Mouse (Mus musculus): Measurements from ENCODE around the gene Cfap97d1. TPM values are rescaled to one million over a fixed set of nuclear protein-coding genes. Genes with fewer than 3 reads are reported as not detected.

The Cfap97d1 gene
- polyA plus RNA-seq, 1 experiment from 2014 or later, result not detected

DNA sequence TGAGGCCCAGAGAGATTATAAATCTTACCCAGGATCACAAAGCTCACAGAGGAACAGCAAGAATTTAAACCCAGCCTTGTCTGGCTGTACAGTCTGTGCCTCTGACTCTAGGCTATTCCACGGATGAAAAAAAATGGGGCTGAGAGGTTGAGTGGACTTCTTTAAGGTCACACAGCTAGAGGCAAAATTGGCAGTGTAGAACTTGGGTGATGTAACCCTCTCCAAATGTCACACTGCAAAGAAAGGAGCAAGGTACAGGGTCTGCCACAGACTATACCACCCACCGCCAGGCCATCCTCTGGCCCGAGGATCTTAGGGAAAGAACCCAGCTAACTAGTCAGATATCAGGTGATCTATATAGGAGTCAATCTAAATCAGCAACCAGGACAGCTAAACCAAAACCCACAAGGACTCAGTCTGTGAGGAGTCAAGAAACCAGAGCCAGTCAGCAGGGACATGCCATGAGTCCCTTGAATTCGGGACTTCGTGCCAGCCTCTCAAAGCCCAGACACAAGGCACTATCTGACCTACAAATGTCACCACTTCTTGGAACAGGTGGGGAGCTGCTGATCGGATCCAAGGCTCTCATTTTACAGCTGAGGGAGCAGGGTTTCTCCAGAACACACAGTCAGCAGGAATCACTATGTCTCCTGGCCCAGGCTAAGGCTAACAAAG is 40.1 kb downstream of the Cfap97d1 start:
- H3K27me3 ChIP-seq, result no peaks in the 10 kb centered on the region
- ChIA-PET CTCF (interaction anchor here (0.9 to 1.4 kb wide), 2 partner anchors 9 to 16 kb away, joined by 3 read pairs; partner anchors contain the start of gene Cd300lg), POLR2A (interaction anchor here (0.6 kb wide), 1 partner anchor 275 kb away, joined by 4 read pairs; no protein-coding TSS in a partner anchor)
- TF ChIP-seq CTCF (IDR thresholded peaks at IDR 0.05), result no peak
- in situ Hi-C loops (cut with MboI; ENCODE audit: low pct_unique_long_range_greater_than_20kb), result no loop called here
- DNase-seq (ENCODE audit: low read depth, low spot score) (no peak), ATAC-seq (no peak)

DNA sequence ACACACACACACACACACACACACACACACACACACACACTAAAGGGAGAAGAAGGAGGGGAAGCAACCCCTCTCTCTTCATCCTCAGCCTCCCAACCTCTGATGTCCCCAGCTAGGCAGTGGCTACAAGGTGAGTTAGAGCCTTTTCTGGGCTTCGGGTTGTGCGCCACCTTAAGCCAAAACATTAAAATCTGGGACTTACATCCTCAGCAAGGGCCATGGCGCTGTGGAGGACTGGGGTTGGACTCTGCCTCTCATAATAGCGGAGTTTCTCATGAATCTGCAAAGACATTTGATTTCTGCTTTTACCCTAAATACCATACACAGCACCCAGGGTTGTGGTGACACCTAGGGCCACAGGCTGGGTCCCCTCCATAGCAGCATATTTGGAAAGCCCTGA is 40.8 kb downstream of the Cfap97d1 start:
- ChIA-PET POLR2A (no interaction called here), CTCF (interaction anchor here (1.4 kb wide), 2 partner anchors 10 to 15 kb away, joined by 3 to 6 read pairs; no protein-coding TSS in a partner anchor)
- in situ Hi-C loops (cut with MboI; ENCODE audit: low pct_unique_long_range_greater_than_20kb), result no loop called here
- DNase-seq (ENCODE audit: low read depth, low spot score), result no peak
- no peak for TF ChIP-seq CTCF (IDR thresholded peaks at IDR 0.05)
- no peak for ATAC-seq
- no peaks in the 10 kb centered on the region for H3K27me3 ChIP-seq

DNA sequence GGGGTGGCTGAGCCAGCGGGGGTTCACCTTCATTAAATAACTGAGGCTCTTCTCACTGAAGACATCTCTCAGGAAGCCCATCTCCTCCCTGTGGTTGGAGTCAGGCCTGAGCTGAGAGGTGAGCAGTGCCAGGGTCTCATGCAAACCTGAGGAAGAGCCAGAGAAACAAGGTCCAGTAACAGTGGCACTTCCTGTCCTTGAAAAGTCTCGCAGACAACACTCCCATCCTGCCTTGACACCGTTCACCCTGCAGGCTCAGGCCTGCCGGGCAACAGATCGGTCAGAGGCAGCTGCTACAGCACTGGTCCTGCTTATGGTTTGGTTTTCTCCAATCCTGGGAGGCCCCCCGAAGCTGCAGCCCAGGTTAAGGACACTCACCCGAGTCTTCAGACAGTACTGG is 41.3 kb downstream of the Cfap97d1 start:
- no peak for TF ChIP-seq CTCF (IDR thresholded peaks at IDR 0.05)
- DNase-seq (ENCODE audit: low read depth, low spot score) (no peak), ATAC-seq (no peak)
- H3K27me3 ChIP-seq, result no peaks in the 10 kb centered on the region
- CTCF ChIA-PET, result interaction anchor here (1.4 kb wide), 2 partner anchors 10 to 15 kb away, joined by 3 to 6 read pairs; no protein-coding TSS in a partner anchor
- in situ Hi-C loops (cut with MboI; ENCODE audit: low pct_unique_long_range_greater_than_20kb), result no loop called here
- POLR2A ChIA-PET, result no interaction called here

DNA sequence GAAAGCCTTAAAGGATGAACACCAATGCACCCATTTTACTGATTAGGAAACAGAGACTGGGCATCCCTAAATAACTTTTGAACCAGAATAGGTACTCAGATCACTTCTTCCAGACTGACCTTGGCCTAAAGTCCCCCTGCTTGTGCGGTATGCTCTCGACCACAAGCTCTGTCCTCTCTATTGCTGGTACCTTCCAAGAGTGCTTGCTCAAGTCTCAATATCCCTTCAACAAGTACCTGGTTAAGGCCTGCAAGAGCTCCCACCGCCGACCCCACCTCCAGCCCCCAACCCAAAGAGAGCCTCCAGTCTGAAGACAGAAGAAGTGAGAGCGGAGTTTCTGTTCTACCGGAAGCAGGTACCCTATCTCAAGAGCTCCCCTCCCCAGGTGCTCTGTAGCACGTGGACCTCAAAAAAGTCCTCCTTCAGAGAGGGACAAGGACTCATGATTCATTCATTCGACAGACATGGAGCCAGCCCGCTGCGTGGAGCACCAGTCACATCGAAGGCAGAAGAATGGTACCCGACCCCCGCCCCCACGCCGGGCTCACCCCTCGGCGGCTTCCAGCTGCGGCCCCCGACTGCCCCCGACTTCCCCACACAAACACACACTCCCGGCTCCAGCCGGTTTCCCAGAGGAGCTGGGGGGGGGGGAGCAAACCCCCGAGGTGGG is 42.0 kb downstream of the Cfap97d1 start:
- no peak for DNase-seq (ENCODE audit: low read depth, low spot score)
- in situ Hi-C loops (cut with MboI; ENCODE audit: low pct_unique_long_range_greater_than_20kb), result no loop called here
- CTCF ChIA-PET, result interaction anchor here (1.1 to 1.4 kb wide), 3 partner anchors 14 to 41 kb away, joined by 3 to 7 read pairs (median 6); no protein-coding TSS in a partner anchor
- POLR2A ChIA-PET, result no interaction called here
- no peak for ATAC-seq
- TF ChIP-seq CTCF (IDR thresholded peaks at IDR 0.05), result no peak
- H3K27me3 ChIP-seq, result no peaks in the 10 kb centered on the region

DNA sequence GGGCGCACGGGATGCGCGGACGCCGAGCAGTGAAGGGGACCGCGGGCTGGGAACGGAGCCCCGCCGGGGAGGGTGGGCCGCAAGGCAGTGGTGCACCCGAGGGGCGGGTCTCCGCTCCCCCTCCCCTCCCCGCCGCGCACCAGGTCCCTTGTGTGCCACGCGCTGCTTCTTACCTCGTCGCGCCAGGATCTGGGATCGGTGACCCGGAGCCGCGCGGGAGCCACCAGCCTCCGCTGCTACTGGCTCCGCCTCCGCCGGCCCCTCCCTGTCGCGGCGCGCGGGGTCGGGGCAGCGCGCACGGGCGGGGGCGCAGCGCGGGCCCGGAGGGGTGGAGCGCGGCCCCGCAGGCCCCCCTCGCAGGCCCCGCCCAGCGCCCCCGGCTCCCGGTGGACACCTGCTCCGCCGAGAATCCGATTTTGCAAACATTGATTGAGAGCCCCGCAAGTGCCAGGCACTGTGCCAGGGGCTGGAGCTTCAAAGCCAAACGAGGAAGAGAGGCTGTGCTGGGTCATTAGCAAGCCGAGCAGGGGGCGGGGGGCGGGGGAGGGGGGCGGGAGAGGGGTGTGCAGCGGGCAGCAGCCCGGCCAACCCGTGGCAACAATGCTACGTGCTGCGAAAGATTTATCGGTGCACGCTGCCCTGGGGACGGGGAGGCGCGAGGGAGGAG is 42.7 kb downstream of the Cfap97d1 start:
- no peak for DNase-seq (ENCODE audit: low read depth, low spot score)
- ChIA-PET POLR2A (interaction anchor here (1.2 kb wide), 1 partner anchor 25 kb away, joined by 7 read pairs; no protein-coding TSS in a partner anchor), CTCF (interaction anchor here (1.1 to 1.4 kb wide), 2 partner anchors 13 to 42 kb away, joined by 3 to 7 read pairs; no protein-coding TSS in a partner anchor)
- H3K27me3 ChIP-seq, result no peaks in the 10 kb centered on the region
- TF ChIP-seq CTCF (IDR thresholded peaks at IDR 0.05), result no peak
- in situ Hi-C loops (cut with MboI; ENCODE audit: low pct_unique_long_range_greater_than_20kb), result no loop called here
- peak; percentile 67 for ATAC-seq

DNA sequence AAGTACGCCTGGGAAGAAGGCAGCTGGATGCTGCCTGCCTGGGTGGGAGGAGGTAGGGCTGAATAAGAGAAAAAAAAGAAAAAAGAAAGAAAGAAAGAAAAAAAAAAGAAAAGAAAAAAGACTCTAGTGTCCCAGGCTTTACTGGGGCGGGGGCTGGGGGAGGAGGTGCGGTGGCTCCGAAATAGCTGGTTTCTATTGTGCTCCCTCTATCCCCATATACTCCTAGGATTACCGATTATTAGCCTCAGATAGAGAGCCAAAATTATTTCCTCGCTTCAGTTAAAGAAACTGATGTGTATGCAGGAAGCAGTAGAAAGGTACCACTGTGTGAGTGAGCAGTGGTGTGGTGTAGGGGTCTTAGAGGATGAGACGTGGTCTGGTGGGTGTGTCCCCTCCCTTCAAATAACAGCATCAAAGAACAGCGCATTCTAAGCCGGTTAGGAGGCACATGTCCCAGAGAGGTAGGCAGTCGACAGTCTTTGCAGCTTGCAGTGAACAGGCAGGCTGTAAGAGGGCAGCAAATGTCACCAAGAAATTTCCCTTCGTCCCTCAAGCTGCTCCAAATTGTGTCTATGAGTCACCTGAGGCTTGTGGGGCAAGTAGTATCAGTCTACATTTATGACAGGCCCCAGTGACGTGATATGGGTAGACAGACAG is 43.4 kb downstream of the Cfap97d1 start:
- no peak for DNase-seq (ENCODE audit: low read depth, low spot score)

DNA sequence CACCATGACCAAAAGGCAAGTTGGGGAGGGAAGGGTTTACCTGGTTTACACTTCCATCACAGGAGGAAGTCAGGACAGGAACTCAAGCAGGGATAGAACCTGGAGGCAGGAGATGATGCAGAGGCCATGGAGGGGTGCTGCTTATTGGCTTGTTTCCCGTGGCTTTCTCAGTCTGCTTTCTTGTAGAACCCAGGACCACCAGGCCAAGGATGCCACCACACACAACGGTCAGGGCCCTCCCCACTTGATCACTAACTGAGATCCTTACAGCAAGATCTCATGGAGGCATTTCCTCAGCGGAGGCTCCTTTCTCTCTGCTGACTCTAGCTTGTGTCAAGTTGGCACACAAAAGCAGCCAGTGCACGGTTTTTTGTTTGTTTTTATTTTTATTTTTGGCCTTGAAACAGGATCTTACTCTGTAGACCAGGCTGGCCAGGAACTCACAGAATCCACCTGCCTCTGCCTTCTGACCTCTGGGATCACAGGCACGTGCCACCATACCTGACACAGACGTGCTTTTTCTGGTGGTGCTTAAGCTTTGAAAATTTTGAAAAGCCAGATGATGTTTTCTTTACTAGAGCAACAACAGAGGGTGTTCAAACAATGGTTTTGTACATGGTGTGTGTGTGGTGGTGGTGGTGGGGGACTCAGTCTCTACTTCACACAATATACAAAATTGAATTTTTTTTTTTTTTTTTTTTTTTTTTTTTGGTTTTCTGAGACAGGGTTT is 44.2 kb downstream of the Cfap97d1 start, which contains the start of gene Mpp3:
TSS of gene Mpp3 (minus strand) at position 375 of the 730 bp plus-strand sequence.
- CTCF ChIA-PET, result no interaction called here
- ATAC-seq (no peak), DNase-seq (ENCODE audit: low read depth, low spot score) (no peak)
- TF ChIP-seq CTCF (IDR thresholded peaks at IDR 0.05), result no peak
- POLR2A ChIA-PET, result no interaction called here
- in situ Hi-C loops (cut with MboI; ENCODE audit: low pct_unique_long_range_greater_than_20kb), result no loop called here
- no peaks in the 10 kb centered on the region for H3K27me3 ChIP-seq

More for the DNA sequence above, 43.4 kb downstream of the Cfap97d1 start:
- in situ Hi-C loops (cut with MboI; ENCODE audit: low pct_unique_long_range_greater_than_20kb), result no loop called here
- no peak for TF ChIP-seq CTCF (IDR thresholded peaks at IDR 0.05)
- ATAC-seq, result no peak
- POLR2A ChIA-PET, result interaction anchor here (1.2 kb wide), 1 partner anchor 25 kb away, joined by 7 read pairs; no protein-coding TSS in a partner anchor
- H3K27me3 ChIP-seq, result no peaks in the 10 kb centered on the region
- CTCF ChIA-PET, result interaction anchor here (1.4 kb wide), 1 partner anchor 12 kb away, joined by 7 read pairs; no protein-coding TSS in a partner anchor

DNA sequence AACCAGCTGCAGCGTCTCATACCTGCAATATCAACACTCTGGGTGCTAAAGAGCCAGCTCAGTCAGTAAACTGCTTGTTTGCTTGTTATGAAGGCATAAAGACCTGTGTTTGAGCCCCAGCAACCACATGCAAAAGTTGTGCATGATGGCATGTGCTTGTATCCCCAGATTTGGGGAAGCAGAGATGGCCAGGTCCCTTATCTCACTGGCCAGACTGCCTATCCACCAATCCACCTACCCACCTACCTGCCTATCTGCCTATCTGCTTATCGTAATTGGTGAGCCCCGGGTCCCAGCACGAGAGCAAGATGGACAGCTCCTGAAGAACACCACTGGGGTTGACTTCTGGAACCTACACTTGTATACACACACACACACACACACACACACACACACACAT is 45.2 kb downstream of the Cfap97d1 start:
- TF ChIP-seq CTCF (IDR thresholded peaks at IDR 0.05), result no peak
- ATAC-seq (no peak), DNase-seq (ENCODE audit: low read depth, low spot score) (no peak)
- in situ Hi-C loops (cut with MboI; ENCODE audit: low pct_unique_long_range_greater_than_20kb), result no loop called here
- ChIA-PET CTCF (no interaction called here), POLR2A (no interaction called here)
- no peaks in the 10 kb centered on the region for H3K27me3 ChIP-seq

DNA sequence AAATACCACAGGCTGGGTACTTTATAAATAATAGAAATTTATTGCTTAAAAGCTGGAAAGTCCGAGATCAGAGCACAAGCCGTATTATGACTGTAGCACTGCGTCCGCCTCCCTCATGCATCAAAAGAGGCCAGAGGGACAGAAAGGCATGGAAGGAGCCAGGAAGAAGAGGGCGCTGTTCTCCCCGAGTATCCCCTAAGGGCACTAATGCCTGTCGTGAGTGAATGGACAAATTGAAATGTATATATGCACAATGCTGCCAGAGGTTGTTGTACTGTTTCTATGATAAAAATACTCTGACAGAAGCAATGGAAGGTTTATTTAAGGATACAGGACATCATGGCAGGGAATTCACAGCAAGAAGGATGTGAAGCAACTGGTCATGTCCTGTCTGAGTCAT is 45.9 kb downstream of the Cfap97d1 start:
- DNase-seq (ENCODE audit: low read depth, low spot score), result no peak
- in situ Hi-C loops (cut with MboI; ENCODE audit: low pct_unique_long_range_greater_than_20kb), result no loop called here
- POLR2A ChIA-PET, result no interaction called here
- no peak for ATAC-seq
- H3K27me3 ChIP-seq, result no peaks in the 10 kb centered on the region
- TF ChIP-seq CTCF (IDR thresholded peaks at IDR 0.05), result no peak
- CTCF ChIA-PET, result interaction anchor here (1.7 kb wide), 1 partner anchor 10 kb away, joined by 4 read pairs; no protein-coding TSS in a partner anchor

Measured in Patski (cell line).